Mouse (Mus musculus): ENCODE measurements around the gene Atp5h.

DNA sequence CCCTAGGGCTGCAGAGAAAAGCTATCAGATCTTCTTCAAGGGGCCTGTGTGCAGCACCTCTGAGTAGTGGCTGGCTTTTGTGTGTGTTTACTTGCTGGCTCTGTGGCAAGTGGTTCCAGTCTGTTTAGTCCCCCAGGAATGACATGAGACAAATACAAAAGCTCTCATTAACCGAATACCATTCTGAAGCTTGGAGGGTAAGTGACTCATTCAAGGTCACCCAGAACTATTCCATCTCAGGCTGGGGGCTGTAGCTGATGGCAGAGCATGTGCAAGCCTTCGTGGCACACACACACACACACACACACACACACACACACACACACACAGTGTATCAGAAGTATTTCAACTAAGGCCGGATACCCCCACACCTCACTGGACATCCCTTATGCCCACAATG lies 19.6 kb downstream of the Atp5h start:
- TF ChIP-seq CTCF (IDR thresholded peaks at IDR 0.05; ENCODE audit: extremely low read depth, insufficient read depth, insufficient read length, insufficient replicate concordance) (no peak), POLR2A (IDR thresholded peaks at IDR 0.05; ENCODE audit: low read depth, low read length) (no peak)
